Mouse (Mus musculus) intestine, embryonic 16.5 days (tissue): ENCODE data around the gene Slc22a23. TPM values are rescaled to one million over a fixed set of nuclear protein-coding genes. Genes with fewer than 3 reads are reported as not detected.

ENCODE experiments used
- ATAC-seq: fragments of 200-750 bp; cut with Nextera tagmentation; 2 replicates; pipeline ENCODE4 v1.8.0; 2017; ENCODE audit warnings: moderate TSS enrichment, moderate library complexity
- H3K27ac ChIP-seq: fragments of 300-500 bp; sonication (generic); 2 replicates; pipeline ENCODE4 v1.5.1; 2014; ENCODE audit warnings: mild to moderate bottlenecking, low read length
- H3K27me3 ChIP-seq: fragments of 300-500 bp; sonication (generic); replicated peaks from 2 replicates; pipeline ENCODE4 v1.6.1; 2014; ENCODE audit warnings: low read length, control low read depth, mixed read lengths; ENCODE audit not compliant: control insufficient read depth, insufficient read depth
- H3K36me3 ChIP-seq: fragments of 300-500 bp; sonication (generic); 2 replicates; pipeline ENCODE4 v1.6.1; 2014; ENCODE audit warnings: low read length, control low read depth; ENCODE audit not compliant: control insufficient read depth, insufficient read depth
- H3K4me1 ChIP-seq: fragments of 300-500 bp; sonication (generic); 2 replicates; pipeline ENCODE4 v1.6.1; 2014; ENCODE audit warnings: low read length, control low read depth, mixed read lengths; ENCODE audit not compliant: control insufficient read depth, insufficient read depth
- H3K4me2 ChIP-seq: fragments of 300-500 bp; sonication (generic); 2 replicates; pipeline ENCODE4 v1.6.1; 2014; ENCODE audit warnings: low read depth, low read length, control low read depth
- H3K4me3 ChIP-seq: fragments of 300-500 bp; sonication (generic); 2 replicates; pipeline ENCODE4 v1.5.1; 2014; ENCODE audit warnings: mild to moderate bottlenecking, low read length
- H3K9ac ChIP-seq: fragments of 300-500 bp; sonication (generic); 2 replicates; pipeline ENCODE4 v1.6.1; 2014; ENCODE audit warnings: low read depth, low read length
- H3K9me3 ChIP-seq: fragments of 300-500 bp; sonication (generic); 2 replicates; pipeline ENCODE4 v1.6.1; 2016; ENCODE audit warnings: low read length, control low read depth; ENCODE audit not compliant: control insufficient read depth
- WGBS: fragments of 180-500 bp; shearing (Covaris S2); extraction: QIAGEN DNeasy Blood & Tissue Kit; methylation state at CpG from one replicate; pipeline ENCODE4 v1.1.7; 2014; 5-methylcytosine and 5-hydroxymethylcytosine counted together
- polyA plus RNA-seq: library from polyadenylated mRNA; unstranded; fragments of >200 nt; fragmentation: Nextera tagmentation; extraction: Ambion mirVana; gene quantifications from 2 replicates; pipeline ENCODE4 v1.2.1, GENCODE M21; 2015

The Slc22a23 gene
- polyA plus RNA-seq, 1 experiment from 2014 or later, result 2.2 TPM

DNA sequence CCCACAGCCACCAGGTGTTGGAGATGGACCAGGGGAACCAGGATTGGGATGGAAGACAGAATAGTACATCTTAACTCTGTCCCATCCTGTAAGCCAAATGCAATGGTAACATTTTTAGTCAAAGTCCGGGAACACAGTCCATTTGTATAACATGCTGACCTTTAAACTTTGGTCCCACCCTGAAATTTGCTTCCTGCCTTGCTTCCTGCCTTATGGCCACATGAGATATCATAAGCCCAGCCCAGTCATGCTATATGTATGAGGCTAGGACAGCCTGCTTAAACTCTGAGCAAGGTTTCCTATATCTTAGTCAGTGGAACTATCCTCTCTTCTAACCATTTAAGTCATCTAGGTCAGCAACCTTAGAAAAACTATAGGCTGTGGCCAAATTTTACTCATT is 70.1 kb downstream of the Slc22a23 start:
- peak; percentile 71 for ATAC-seq
- Histone ChIP-seq H3K9ac (no peak overlapping the region), H3K9me3 (no peaks in the 10 kb centered on the region), H3K4me1 (peaks cover 6% of the 10 kb centered on the region; the same call in 1 of the 2 replicates), H3K4me3 (no peak overlapping the region), H3K36me3 (no peaks in the 10 kb centered on the region), H3K4me2 (no peak overlapping the region), H3K27ac (no peak overlapping the region), H3K27me3 (no peaks in the 10 kb centered on the region)
- WGBS, result 60% methylated on average over 1 of the region's 1 CpGs

DNA sequence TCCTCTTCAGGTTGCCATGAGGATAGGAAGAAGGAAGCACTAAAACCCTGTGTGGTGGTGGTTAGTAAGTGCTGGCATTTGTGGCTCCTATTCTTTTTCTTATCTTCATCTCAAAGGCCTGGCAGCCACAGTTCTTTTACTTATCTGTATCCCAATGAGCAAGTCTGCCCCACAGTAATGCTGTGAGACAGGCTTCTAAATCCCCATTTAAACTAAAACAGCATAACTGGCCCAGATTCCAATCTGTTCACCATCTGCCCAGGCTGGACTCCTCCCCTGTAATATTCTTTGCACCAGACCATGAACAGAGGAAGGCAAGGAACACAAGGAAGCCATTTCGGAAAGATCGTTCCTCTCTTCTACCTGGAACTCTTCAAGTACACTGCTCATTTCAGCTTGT is 70.6 kb downstream of the Slc22a23 start:
- Histone ChIP-seq H3K27me3 (no peaks in the 10 kb centered on the region), H3K4me1 (peaks cover 6% of the 10 kb centered on the region; the same call in 1 of the 2 replicates), H3K4me2 (no peak overlapping the region), H3K4me3 (no peak overlapping the region), H3K9ac (no peak overlapping the region), H3K36me3 (no peaks in the 10 kb centered on the region), H3K27ac (no peak overlapping the region), H3K9me3 (no peaks in the 10 kb centered on the region)
- whole genome bisulfite sequencing, result 95% methylated on average over 2 of the region's 2 CpGs
- no peak for ATAC-seq

GRCm38 (mm10) chr13:34272275-34273054 is 72.5 kb downstream of the Slc22a23 start:
- no peaks in the 10 kb centered on the region for H3K9me3 ChIP-seq
- H3K4me2 ChIP-seq, result no peak overlapping the region
- no peak overlapping the region for H3K9ac ChIP-seq
- H3K27ac ChIP-seq, result no peak overlapping the region
- peaks cover 7% of the 10 kb centered on the region; the same call in 1 of the 2 replicates for H3K4me1 ChIP-seq
- H3K36me3 ChIP-seq, result no peaks in the 10 kb centered on the region
- WGBS, result 41% methylated on average over 8 of the region's 8 CpGs
- no peak overlapping the region for H3K4me3 ChIP-seq
- H3K27me3 ChIP-seq, result no peaks in the 10 kb centered on the region
- ATAC-seq, result peak; percentile 34; the same call in 1 of the 2 replicates

DNA sequence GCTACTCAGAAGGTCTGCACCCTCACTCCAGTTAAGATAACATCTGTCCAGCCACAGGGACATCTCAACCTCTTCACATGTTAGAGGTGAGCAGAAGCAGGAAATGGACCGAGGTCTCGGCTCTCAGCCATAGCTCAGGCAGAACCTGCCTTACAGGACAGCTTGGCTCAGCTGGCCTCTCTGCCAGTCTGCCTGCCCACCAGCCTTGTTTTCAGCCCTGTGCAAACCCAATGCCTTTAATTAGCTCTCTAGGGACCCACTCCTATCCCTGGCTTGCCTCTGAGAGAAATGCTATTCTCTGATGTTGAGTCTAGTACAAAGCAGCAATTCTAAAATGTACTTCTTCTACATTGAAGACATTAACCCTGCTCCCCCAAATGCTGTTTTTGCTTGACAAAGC is 73.3 kb downstream of the Slc22a23 start:
- Histone ChIP-seq H3K4me3 (no peak overlapping the region), H3K4me2 (no peak overlapping the region), H3K9ac (no peak overlapping the region), H3K27me3 (no peaks in the 10 kb centered on the region), H3K9me3 (no peaks in the 10 kb centered on the region), H3K36me3 (no peaks in the 10 kb centered on the region), H3K27ac (no peak overlapping the region), H3K4me1 (peaks cover 9% of the 10 kb centered on the region; the same call in 1 of the 2 replicates)
- WGBS, result 82% methylated on average over 2 of the region's 2 CpGs
- ATAC-seq, result no peak

- ATAC-seq, result no peak
- Histone ChIP-seq H3K4me3 (no peak overlapping the region), H3K4me1 (peaks cover 12% of the 10 kb centered on the region; the same call in 1 of the 2 replicates), H3K9me3 (no peaks in the 10 kb centered on the region), H3K4me2 (no peak overlapping the region), H3K36me3 (no peaks in the 10 kb centered on the region), H3K27me3 (no peaks in the 10 kb centered on the region), H3K27ac (no peak overlapping the region), H3K9ac (no peak overlapping the region)
- WGBS, result 91% methylated on average over 5 of the region's 5 CpGs
These were observed 73.9 kb downstream of the Slc22a23 start for GRCm38 (mm10) chr13:34270886-34271602.

DNA sequence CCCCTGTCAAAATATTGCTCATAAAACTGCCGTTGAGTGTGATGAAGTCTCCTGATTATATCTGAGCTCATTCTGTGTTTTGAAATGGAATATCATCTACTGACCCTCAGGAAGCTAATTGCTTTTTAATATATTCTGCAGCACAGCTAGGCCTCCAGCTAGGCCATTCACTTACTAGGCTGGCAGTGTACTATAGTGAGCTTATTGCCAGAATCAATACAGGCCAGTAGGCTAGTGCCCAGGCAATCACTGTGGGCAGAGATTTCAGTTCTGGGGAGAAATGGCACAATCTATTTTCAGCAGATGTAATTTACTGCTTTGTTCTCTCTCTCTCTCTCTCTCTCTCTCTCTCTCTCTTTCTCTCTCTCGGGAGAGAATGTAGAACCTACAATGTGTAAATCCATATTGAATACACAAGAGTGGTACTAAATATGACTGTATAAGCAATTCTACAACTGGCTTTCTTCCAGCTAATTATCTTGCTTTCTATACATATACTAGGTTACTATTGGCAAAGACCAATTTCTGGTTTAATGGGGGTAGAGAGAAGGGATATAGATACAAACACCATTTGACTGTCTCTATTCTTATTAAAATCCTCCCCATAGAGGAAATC is 75.5 kb downstream of the Slc22a23 start:
- ATAC-seq, result no peak
- H3K4me1 ChIP-seq, result peaks cover 9% of the 10 kb centered on the region; the same call in 1 of the 2 replicates
- H3K4me3 ChIP-seq, result no peak overlapping the region
- no peak overlapping the region for H3K4me2 ChIP-seq
- no peaks in the 10 kb centered on the region for H3K9me3 ChIP-seq
- no peaks in the 10 kb centered on the region for H3K36me3 ChIP-seq
- 79% methylated on average over 2 of the region's 2 CpGs for WGBS
- no peak overlapping the region for H3K9ac ChIP-seq
- no peak overlapping the region for H3K27ac ChIP-seq
- no peaks in the 10 kb centered on the region for H3K27me3 ChIP-seq

GRCm38 (mm10) chr13:34266942-34267660 is 77.9 kb downstream of the Slc22a23 start:
- Histone ChIP-seq H3K9me3 (no peaks in the 10 kb centered on the region), H3K4me2 (no peak overlapping the region), H3K27me3 (no peaks in the 10 kb centered on the region), H3K4me3 (no peak overlapping the region), H3K36me3 (no peaks in the 10 kb centered on the region), H3K9ac (no peak overlapping the region), H3K27ac (no peak overlapping the region), H3K4me1 (peaks cover 6% of the 10 kb centered on the region; the same call in 1 of the 2 replicates)
- peak; percentile 84 for ATAC-seq
- 70% methylated on average over 8 of the region's 8 CpGs for WGBS

DNA sequence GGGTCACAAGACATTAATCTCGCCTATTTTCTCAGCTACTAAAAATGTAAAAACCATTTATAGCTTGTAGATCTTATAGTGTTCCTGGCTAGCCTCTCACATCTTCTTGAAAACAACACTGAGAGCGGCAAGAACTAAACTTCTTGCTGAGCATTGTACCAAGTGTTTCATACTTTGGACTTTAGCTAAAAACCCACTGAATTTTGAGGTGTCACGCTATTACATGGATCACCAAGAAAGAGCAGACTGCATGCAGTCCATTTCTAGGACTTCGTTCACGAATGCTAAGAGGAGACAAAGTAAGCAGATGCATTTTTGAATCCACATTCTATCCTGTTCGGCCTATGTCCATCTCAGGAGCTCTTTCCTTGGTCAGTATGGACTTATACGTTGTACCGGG is 78.9 kb downstream of the Slc22a23 start:
- Histone ChIP-seq H3K4me1 (peaks cover 6% of the 10 kb centered on the region; the same call in 1 of the 2 replicates), H3K9ac (no peak overlapping the region), H3K4me3 (no peak overlapping the region), H3K27me3 (no peaks in the 10 kb centered on the region), H3K27ac (no peak overlapping the region), H3K4me2 (no peak overlapping the region), H3K9me3 (no peaks in the 10 kb centered on the region), H3K36me3 (no peaks in the 10 kb centered on the region)
- ATAC-seq, result no peak
- WGBS, result 94% methylated on average over 8 of the region's 8 CpGs

DNA sequence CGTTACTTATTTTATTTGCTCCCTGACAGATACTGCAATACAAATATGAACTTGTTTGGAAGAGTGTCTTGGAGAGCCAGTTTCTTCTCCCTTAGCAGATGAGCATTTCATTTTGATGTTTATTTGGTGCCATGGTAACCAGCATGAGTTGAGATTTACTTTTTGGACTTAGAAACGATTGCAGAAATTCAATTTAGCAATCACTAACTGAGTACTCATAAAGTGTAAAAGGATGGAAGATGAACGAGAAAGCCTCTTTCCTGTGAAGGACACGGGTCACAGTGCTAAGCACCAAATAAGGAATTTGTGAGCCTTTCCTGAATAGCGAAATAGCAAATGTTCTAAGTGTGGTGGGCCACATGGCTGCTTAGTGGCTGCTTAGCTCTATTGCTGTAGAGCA is 79.4 kb downstream of the Slc22a23 start:
- Histone ChIP-seq H3K27ac (no peak overlapping the region), H3K4me2 (no peak overlapping the region), H3K27me3 (no peaks in the 10 kb centered on the region), H3K9ac (no peak overlapping the region), H3K9me3 (no peaks in the 10 kb centered on the region), H3K4me3 (no peak overlapping the region), H3K36me3 (no peaks in the 10 kb centered on the region), H3K4me1 (peaks cover 6% of the 10 kb centered on the region; the same call in 1 of the 2 replicates)
- ATAC-seq, result no peak
- WGBS, result 49% methylated on average over 5 of the region's 5 CpGs
